Mouse (Mus musculus): ENCODE data around the gene Clstn1. TPM values are rescaled to one million over a fixed set of nuclear protein-coding genes. Genes with fewer than 3 reads are reported as not detected.

Gene Clstn1
- polyA plus RNA-seq, 1 experiment from 2014 or later = 60.4 TPM

DNA sequence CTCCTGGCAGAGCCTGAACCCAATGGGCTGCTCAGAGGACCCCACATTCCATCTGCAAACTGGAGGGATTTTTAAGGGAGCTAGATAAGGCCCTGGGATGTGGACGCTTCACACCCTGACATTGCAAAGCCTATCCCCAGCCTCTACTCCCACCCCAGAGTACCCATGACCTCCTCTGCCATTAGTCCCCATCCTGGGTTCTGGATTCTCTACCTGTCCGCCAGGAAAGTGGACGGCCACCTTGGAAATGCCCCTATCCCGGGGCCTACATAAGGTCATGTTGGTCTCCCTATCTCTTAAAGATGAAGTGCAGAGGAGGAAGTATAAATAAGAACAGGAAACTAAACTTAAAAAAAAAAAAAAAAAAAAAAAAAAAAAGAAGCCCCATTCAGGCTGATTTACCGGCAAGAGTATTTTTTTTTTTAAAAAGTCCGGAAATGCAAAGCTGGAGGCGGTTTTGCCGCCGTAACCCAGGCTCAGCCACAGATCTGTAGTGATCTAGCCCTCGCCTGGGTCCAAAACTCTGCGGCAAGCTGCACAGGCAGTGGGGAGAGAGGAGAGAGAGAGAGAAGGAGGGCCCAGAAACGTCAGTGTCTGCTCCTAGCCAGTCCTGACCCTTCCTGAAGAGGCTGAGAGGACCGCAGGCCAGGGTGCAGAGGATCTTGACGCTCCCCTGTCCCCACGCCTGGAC lies 111.4 kb downstream of the Clstn1 start:
- peak; percentile 43; the same call in 1 of the 2 replicates for ATAC-seq
- H3K27ac ChIP-seq (ENCODE audit: low read depth, low read length) = no peak overlapping the region
- H3K36me3 ChIP-seq (ENCODE audit: control insufficient read depth, insufficient read depth, low read length) = no peaks in the 10 kb centered on the region
- peaks cover 16% of the 10 kb centered on the region; the same call in 1 of the 2 replicates for H3K4me1 ChIP-seq (ENCODE audit: control insufficient read depth, insufficient read depth, low read depth, low read length)
- peaks cover 7% of the 10 kb centered on the region; the same call in 1 of the 2 replicates for H3K27me3 ChIP-seq (replicated peaks; ENCODE audit: control insufficient read depth, insufficient read depth, low read length)
- H3K9me3 ChIP-seq (ENCODE audit: control insufficient read depth, low read length) = no peaks in the 10 kb centered on the region
- WGBS = 26% methylated on average over 15 of the region's 15 CpGs
- peak overlapping the region; percentile 46 for H3K4me3 ChIP-seq (ENCODE audit: low read length)
- H3K9ac ChIP-seq (ENCODE audit: low read depth, low read length) = peak overlapping the region; percentile 67
- peak overlapping the region; percentile 85 for H3K4me2 ChIP-seq (ENCODE audit: low read length)

DNA sequence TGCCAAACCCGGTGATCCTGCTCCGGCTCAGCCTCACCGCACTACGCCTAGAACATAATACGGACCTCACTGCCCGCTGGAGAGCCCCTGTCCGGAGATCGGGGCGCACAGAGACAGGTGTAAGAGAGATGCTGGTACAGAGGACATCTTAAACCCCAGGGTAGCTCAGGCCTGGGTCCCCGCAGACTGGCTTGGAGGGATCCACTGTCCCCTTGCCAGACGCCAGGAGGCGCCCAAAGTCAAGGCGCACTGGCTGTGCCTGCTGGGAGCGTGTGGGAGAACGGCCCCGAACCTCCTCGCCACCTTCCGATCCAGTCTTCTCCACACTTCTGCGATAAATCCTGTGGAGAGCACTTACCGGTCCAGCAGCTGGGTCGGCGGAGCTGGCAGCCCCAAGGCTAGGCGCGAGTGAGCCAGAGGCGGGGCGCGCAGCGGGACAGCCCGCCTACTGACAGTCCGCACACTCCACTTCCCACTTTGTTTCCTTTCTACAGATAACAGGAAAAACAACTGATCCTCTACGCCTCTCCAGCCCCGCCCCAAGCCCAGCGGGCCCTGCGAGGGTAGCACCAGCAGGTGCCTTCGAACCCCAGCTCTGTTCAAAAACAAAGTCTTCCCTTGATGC lies 112.0 kb downstream of the Clstn1 start:
- Histone ChIP-seq H3K36me3 (ENCODE audit: control insufficient read depth, insufficient read depth, low read length) (no peaks in the 10 kb centered on the region), H3K4me3 (ENCODE audit: low read length) (peak overlapping the region; percentile 46), H3K27ac (ENCODE audit: low read depth, low read length) (no peak overlapping the region), H3K9ac (ENCODE audit: low read depth, low read length) (peak overlapping the region; percentile 67), H3K4me2 (ENCODE audit: low read length) (peak overlapping the region; percentile 85), H3K9me3 (ENCODE audit: control insufficient read depth, low read length) (no peaks in the 10 kb centered on the region), H3K4me1 (ENCODE audit: control insufficient read depth, insufficient read depth, low read depth, low read length) (peaks cover 16% of the 10 kb centered on the region; the same call in 1 of the 2 replicates), H3K27me3 (replicated peaks; ENCODE audit: control insufficient read depth, insufficient read depth, low read length) (peaks cover 7% of the 10 kb centered on the region; the same call in 1 of the 2 replicates)
- peak; percentile 77 for ATAC-seq
- WGBS = 0% methylated on average over 35 of the region's 35 CpGs

Small RNAs within 50 kb of the gene (microRNA-seq; reads per million reads assigned to microRNA genes)
- gene Mir5616 = 0.83 reads per million
- not detected for gene Mir7023

Other genes starting within 250 kb of the Clstn1 start
- 47.4 and 58.6 TPM in 2 replicates for gene Ube4b, start 159.7 kb upstream of the Clstn1 start, polyA plus RNA-seq (2015; fragmentation: Nextera tagmentation; extraction: Ambion mirVana)
- gene Rbp7, start 131.5 kb upstream of the Clstn1 start, polyA plus RNA-seq (2015; fragmentation: Nextera tagmentation; extraction: Ambion mirVana) = not detected in 2 replicates
- 0.45 TPM in 1 of 2 replicates, not detected in the other for gene Tmem274, start 109.1 kb upstream of the Clstn1 start, polyA plus RNA-seq (2015; fragmentation: Nextera tagmentation; extraction: Ambion mirVana)
- gene Nmnat1, start 101.3 kb upstream of the Clstn1 start, polyA plus RNA-seq (2015; fragmentation: Nextera tagmentation; extraction: Ambion mirVana) = 7.7 and 9.1 TPM in 2 replicates
- 42.2 TPM in 2 replicates for gene Lzic, start 101.2 kb upstream of the Clstn1 start, polyA plus RNA-seq (2015; fragmentation: Nextera tagmentation; extraction: Ambion mirVana)
- gene Ctnnbip1, start 68.2 kb upstream of the Clstn1 start, polyA plus RNA-seq (2015; fragmentation: Nextera tagmentation; extraction: Ambion mirVana) = 98.6 and 106 TPM in 2 replicates
- gene Pik3cd, start 116.1 kb downstream of the Clstn1 start, polyA plus RNA-seq (2015; fragmentation: Nextera tagmentation; extraction: Ambion mirVana) = 13.1 and 16.3 TPM in 2 replicates
- gene Tmem201, start 151.6 kb downstream of the Clstn1 start, polyA plus RNA-seq (2015; fragmentation: Nextera tagmentation; extraction: Ambion mirVana) = 43.9 and 49.7 TPM in 2 replicates
- 33.2 and 37.2 TPM in 2 replicates for gene Slc25a33, start 187.8 kb downstream of the Clstn1 start, polyA plus RNA-seq (2015; fragmentation: Nextera tagmentation; extraction: Ambion mirVana)